Mouse (Mus musculus): ENCODE results near the gene Vmp1.

DNA sequence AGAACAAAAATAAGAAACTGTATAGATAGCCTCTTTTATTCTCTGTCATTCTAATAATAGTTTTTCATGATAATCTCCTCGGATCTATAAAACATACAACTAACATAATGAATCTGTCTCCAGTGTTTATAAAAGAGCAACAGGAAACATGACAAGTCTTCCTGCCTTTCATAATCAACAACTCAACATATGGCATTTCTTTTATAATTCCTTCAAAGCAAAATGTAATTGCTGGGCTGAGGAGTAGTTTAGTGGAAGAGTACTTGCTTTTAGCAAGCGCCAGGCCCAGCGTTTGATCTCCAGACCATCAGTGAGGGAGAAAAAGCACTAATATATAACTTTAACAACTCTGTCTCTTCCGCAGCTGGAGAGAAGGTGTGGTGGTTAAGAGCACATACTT lies 41.9 kb downstream of the Vmp1 start:
- TF ChIP-seq ZNF384 (IDR thresholded peaks at IDR 0.05; ENCODE audit: low read depth, low read length) = no peak
- TF ChIP-seq CHD2 (IDR thresholded peaks at IDR 0.05; ENCODE audit: low read depth, low read length) = no peak
- no peak for TF ChIP-seq ZC3H11A (IDR thresholded peaks at IDR 0.05; ENCODE audit: borderline replicate concordance, low read depth, low read length)
- TF ChIP-seq MAFK (IDR thresholded peaks at IDR 0.05; ENCODE audit: insufficient read depth, low read depth, low read length) = no peak

Measured in ES-E14 (cell line).